Mouse (Mus musculus) right cerebral cortex, postnatal 10 days (tissue): ENCODE data around the gene Agk.

Experiments used
- DNase-seq, 2 experiments: peaks; one replicate each; pipeline ENCODE4 v3.0.0; 2021; ENCODE audit warnings: low spot score in 2 of 2

Agk gene

DNA sequence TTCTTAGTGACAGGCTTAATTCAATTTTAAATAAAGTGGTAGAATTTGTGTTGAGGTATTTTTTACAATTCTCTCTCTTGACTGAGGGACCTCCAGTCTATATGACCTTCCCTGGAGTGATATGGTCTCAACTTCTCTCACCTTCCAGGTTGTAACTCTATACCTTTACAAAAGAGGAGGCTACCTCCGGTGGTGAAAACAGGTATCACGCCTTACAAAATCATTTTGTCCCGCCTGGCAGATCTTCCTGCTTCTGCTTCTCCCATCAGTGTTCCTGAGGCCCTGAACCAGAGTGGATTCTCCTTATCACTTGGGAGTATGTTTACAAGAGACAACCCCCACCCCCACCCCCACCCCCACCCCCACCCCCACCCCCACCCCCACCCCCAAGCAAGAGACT, 116.8 kb downstream of the Agk start:
- DNase-seq, result no peak

GRCm38 (mm10) chr6:40443281-40443928, 118.4 kb downstream of the Agk start:
- no peak for DNase-seq
